Mouse (Mus musculus) midbrain, postnatal 0 days (tissue): ENCODE results near the gene Snx15. TPM values are rescaled to one million over a fixed set of nuclear protein-coding genes. Genes with fewer than 3 reads are reported as not detected.

Experiments used
- ATAC-seq: fragments of 200-750 bp; cut with Nextera tagmentation; 2 replicates; pipeline ENCODE4 v1.8.0; 2017; ENCODE audit warnings: moderate number of reproducible peaks, mild to moderate bottlenecking, moderate TSS enrichment, moderate library complexity; ENCODE audit not compliant: low FRiP score
- DNase-seq: peaks from one replicate; pipeline ENCODE4 v3.0.0-alpha.2; 2015; ENCODE audit warnings: low spot score
- H3K27ac ChIP-seq: fragments of 300-500 bp; sonication (generic); 2 replicates; pipeline ENCODE4 v1.5.1; 2014; ENCODE audit warnings: low read depth, mild to moderate bottlenecking, low read length, mixed read lengths
- H3K27me3 ChIP-seq: fragments of 300-500 bp; sonication (generic); 2 replicates; pipeline ENCODE4 v1.6.1; 2014; ENCODE audit warnings: low read length, control low read depth, mixed read lengths; ENCODE audit not compliant: insufficient read depth
- H3K36me3 ChIP-seq: fragments of 300-500 bp; sonication (generic); 2 replicates; pipeline ENCODE4 v1.6.1; 2014; ENCODE audit warnings: low read length, control low read depth, mixed read lengths; ENCODE audit not compliant: insufficient read depth
- H3K4me1 ChIP-seq: fragments of 300-500 bp; sonication (generic); 2 replicates; pipeline ENCODE4 v1.6.1; 2014; ENCODE audit warnings: mild to moderate bottlenecking, control low read depth, antibody characterized with exemption, low read length, mixed read lengths; ENCODE audit not compliant: insufficient read depth
- H3K4me2 ChIP-seq: fragments of 300-500 bp; sonication (generic); 2 replicates; pipeline ENCODE4 v1.6.1; 2014; ENCODE audit warnings: low read depth, mild to moderate bottlenecking, low read length, mixed read lengths; ENCODE audit not compliant: poor library complexity, severe bottlenecking
- H3K4me3 ChIP-seq: fragments of 300-500 bp; sonication (generic); 2 replicates; pipeline ENCODE4 v1.5.1; 2014; ENCODE audit warnings: low read depth, mild to moderate bottlenecking, low read length, moderate library complexity
- H3K9ac ChIP-seq: fragments of 300-500 bp; sonication (generic); replicated peaks from 2 replicates; pipeline ENCODE4 v1.6.1; 2014; ENCODE audit warnings: mild to moderate bottlenecking, low read length, moderate library complexity, mixed read lengths; ENCODE audit not compliant: poor library complexity, severe bottlenecking
- H3K9me3 ChIP-seq: fragments of 300-500 bp; sonication (generic); 2 replicates; pipeline ENCODE4 v1.6.1; 2016; ENCODE audit warnings: low read length, control low read depth
- CTCF ChIP-seq: IDR thresholded peaks from 2 replicates; pipeline ENCODE4 v1.5.1; 2016; ENCODE audit warnings: antibody characterized with exemption, mild to moderate bottlenecking
- WGBS: fragments of 180-500 bp; shearing (Covaris S2); extraction: QIAGEN DNeasy Blood & Tissue Kit; methylation state at CpG from one replicate; pipeline ENCODE4 v1.1.7; 2014; 5-methylcytosine and 5-hydroxymethylcytosine counted together
- polyA plus RNA-seq: library from polyadenylated mRNA; unstranded; fragments of >200 nt; fragmentation: Nextera tagmentation; extraction: Ambion mirVana; gene quantifications from 2 replicates; pipeline ENCODE4 v1.2.1, GENCODE M21; 2015
- total RNA-seq: library from RNA; depleted of rRNA; stranded (reverse); fragments of >200 nt; gene quantifications from 2 replicates; pipeline ENCODE4 v1.2.3, GENCODE M21; 2014

The Snx15 gene
- total and polyA plus RNA-seq, 2 experiments from 2014 or later, result 51.0 to 66.1 TPM

DNA sequence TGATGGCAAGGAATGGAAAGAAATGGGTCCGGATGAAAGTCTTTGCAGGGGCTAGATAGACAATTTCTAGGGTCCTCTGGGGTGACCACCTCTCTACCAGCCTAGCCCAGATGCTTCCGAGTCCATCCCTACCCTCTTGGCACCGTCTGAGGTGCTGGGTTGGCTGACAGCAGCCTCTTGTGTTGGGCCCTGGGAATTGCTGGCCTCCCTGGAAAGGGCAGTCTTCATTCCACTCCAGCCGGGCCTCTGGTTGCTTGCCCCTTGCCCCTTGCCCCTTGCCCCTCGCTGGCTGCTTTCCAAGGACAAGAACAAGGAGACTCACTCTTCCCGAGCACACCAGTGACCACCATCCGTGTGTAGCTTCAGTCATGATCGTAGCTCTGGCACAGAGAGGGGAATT is 28.3 kb upstream of the Snx15 start:
- H3K4me2 ChIP-seq, result no peak overlapping the region
- TF ChIP-seq CTCF, result 0 out of 2 replicates have a peak, but pooled peaks have one; percentile 8
- H3K4me3 ChIP-seq, result no peak overlapping the region
- H3K27me3 ChIP-seq, result no peaks in the 10 kb centered on the region
- WGBS, result 66% methylated on average over 8 of the region's 8 CpGs
- H3K36me3 ChIP-seq, result no peaks in the 10 kb centered on the region
- ATAC-seq (no peak), DNase-seq (no peak)
- no peaks in the 10 kb centered on the region for H3K9me3 ChIP-seq
- H3K27ac ChIP-seq, result no peak overlapping the region
- no peak overlapping the region for H3K9ac ChIP-seq
- H3K4me1 ChIP-seq, result no peaks in the 10 kb centered on the region

GRCm38 (mm10) chr19:6155174-6155573 is 27.1 kb upstream of the Snx15 start:
- H3K36me3 ChIP-seq, result no peaks in the 10 kb centered on the region
- H3K9ac ChIP-seq, result no peak overlapping the region
- H3K4me1 ChIP-seq, result no peaks in the 10 kb centered on the region
- H3K9me3 ChIP-seq, result no peaks in the 10 kb centered on the region
- no peak overlapping the region for H3K27ac ChIP-seq
- ATAC-seq, result no peak
- TF ChIP-seq CTCF, result no peak
- H3K4me3 ChIP-seq, result no peak overlapping the region
- H3K4me2 ChIP-seq, result no peak overlapping the region
- DNase-seq, result no peak
- no peaks in the 10 kb centered on the region for H3K27me3 ChIP-seq
- WGBS, result 85% methylated on average over 9 of the region's 9 CpGs

DNA sequence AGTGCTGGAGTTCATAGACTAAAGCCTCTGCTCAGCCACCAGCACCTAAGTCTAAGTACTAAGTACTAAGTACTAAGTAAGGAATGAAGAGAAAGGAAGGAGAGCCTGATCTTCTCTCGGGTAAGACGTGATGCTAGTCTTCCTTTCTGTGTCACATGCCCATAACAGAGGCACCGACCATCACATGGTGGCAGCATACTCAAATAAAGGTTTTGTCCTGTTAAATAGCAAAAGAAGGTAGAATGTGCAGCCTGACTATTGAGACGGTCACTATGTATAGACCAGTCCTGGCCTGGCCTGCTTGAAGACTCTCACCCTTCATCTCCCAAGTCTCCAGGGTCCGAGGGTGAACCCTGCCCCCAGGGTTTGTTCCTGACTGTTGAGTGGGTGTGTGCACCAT is 16.7 kb upstream of the Snx15 start:
- no peak overlapping the region for H3K4me3 ChIP-seq
- no peaks in the 10 kb centered on the region for H3K9me3 ChIP-seq
- DNase-seq (no peak), ATAC-seq (no peak)
- H3K27ac ChIP-seq, result no peak overlapping the region
- no peaks in the 10 kb centered on the region for H3K36me3 ChIP-seq
- H3K27me3 ChIP-seq, result no peaks in the 10 kb centered on the region
- no peak; the same call in 1 of the 2 replicates for TF ChIP-seq CTCF
- WGBS, result 77% methylated on average over 5 of the region's 5 CpGs
- no peak overlapping the region for H3K9ac ChIP-seq
- no peak overlapping the region for H3K4me2 ChIP-seq
- H3K4me1 ChIP-seq, result peaks cover 4% of the 10 kb centered on the region

GRCm38 (mm10) chr19:6141394-6141749 is 13.3 kb upstream of the Snx15 start, which contains the start of gene Arl2:
TSS of gene Arl2 (minus strand) at chr19:6141548.
- DNase-seq, result peak; percentile 96
- peak; percentile 85 for ATAC-seq
- Histone ChIP-seq H3K27ac (peak within 1 kb of the TSS; percentile 96), H3K9ac (peak within 1 kb of the TSS; percentile 75), H3K36me3 (peaks cover 9% of the 10 kb centered on the region), H3K9me3 (no peaks in the 10 kb centered on the region), H3K4me2 (peak within 1 kb of the TSS; percentile 55), H3K4me1 (peaks cover 10% of the 10 kb centered on the region), H3K27me3 (no peaks in the 10 kb centered on the region), H3K4me3 (peak within 1 kb of the TSS; percentile 54)
- peak; percentile 70 for TF ChIP-seq CTCF
- WGBS, result under 1% methylated on average over 15 of the region's 15 CpGs

DNA sequence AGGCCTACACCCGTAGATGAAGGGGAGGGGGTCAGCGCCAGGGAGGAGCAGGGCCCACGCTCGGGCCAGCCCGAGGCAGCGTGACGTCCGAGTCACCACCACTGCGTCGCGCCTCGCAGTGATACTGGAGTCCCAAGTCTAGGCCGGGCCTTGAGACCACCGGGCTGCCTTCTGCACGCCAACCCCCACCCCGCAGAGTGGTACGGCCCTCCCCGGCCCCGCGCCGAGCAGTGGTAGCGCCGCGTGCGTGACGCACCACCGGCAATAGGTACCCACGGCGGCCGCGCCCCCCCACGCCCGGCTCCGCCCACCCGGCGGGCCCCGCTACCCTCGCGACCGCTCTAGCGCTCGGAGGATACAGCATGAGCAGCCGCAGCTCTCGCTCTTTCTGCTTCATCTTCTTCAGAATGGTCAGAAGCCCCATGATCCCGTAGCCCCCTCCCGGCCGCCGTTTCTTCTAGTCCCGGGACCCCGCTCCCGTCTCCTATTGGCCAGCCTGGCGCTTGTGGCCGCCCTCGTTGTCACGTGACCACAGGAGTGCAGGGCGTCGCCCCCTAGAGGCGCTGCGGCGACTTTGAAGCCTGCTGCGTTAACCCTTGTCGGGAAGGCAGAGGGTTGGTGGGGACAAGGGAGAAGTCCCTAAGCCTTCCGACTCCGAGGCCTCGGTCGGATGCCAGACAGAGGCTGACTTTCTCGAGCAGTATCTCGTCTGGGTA is 12.7 kb upstream of the Snx15 start, which contains the start of gene Batf2:
Gene Batf2 (plus strand): TSS at position 306 of the 716 bp plus-strand sequence.
- H3K4me1 ChIP-seq, result peaks cover 10% of the 10 kb centered on the region
- WGBS, result under 1% methylated on average over 61 of the region's 68 CpGs

GRCm38 (mm10) chr19:6140374-6140677 is 12.2 kb upstream of the Snx15 start:
- WGBS, result 7% methylated on average over 16 of the region's 16 CpGs
- Histone ChIP-seq H3K9me3 (no peaks in the 10 kb centered on the region), H3K4me3 (peak overlapping the region; percentile 54), H3K36me3 (peaks cover 18% of the 10 kb centered on the region), H3K9ac (peak overlapping the region; percentile 75), H3K27me3 (no peaks in the 10 kb centered on the region), H3K4me2 (peak overlapping the region; percentile 55), H3K4me1 (peaks cover 10% of the 10 kb centered on the region), H3K27ac (peak overlapping the region; percentile 96)
- DNase-seq (no peak), ATAC-seq (no peak)
- no peak for TF ChIP-seq CTCF

More for the DNA sequence above, 12.7 kb upstream of the Snx15 start, which contains the start of gene Batf2:
- TF ChIP-seq CTCF, result peak; percentile 81
- no peaks in the 10 kb centered on the region for H3K9me3 ChIP-seq
- peak within 1 kb of the TSS; percentile 54 for H3K4me3 ChIP-seq
- peak within 1 kb of the TSS; percentile 75 for H3K9ac ChIP-seq
- DNase-seq (peak; percentile 98), ATAC-seq (peak; percentile 93)
- H3K4me2 ChIP-seq, result peak within 1 kb of the TSS; percentile 55
- no peaks in the 10 kb centered on the region for H3K27me3 ChIP-seq
- peak within 1 kb of the TSS; percentile 96 for H3K27ac ChIP-seq
- peaks cover 14% of the 10 kb centered on the region for H3K36me3 ChIP-seq
